Mouse (Mus musculus): ENCODE measurements at regions not wholly inside any gene's neighbourhood (a gene's known extent, or its start where the extent isn't known, plus 50 kb on each side); places are given as distances from the start of the nearest gene placed in this dataset.
A peak's percentile ranks its signal among the peaks of the same experiment; 100 is the strongest.
"Not testable (repeated sequence)": the region's sequence is repeated elsewhere in the genome, so short reads cannot be mapped to it uniquely, and the experiment has no call there.

- DNase-seq: not testable (repeated sequence)
These were observed 90.8 kb upstream of the Srd5a2 start for GRCm38 (mm10) chr17:74138517-74138916.

GRCm38 (mm10) chr17:74134976-74135375, 87.3 kb upstream of the Srd5a2 start:
- peak; percentile 9 for DNase-seq

GRCm38 (mm10) chr17:74131534-74131933, 83.8 kb upstream of the Srd5a2 start:
- DNase-seq: no peak

- no peak for DNase-seq
These were observed 75.2 kb upstream of the Srd5a2 start for GRCm38 (mm10) chr17:74122944-74123343.

GRCm38 (mm10) chr17:74120969-74121368, 73.3 kb upstream of the Srd5a2 start:
- peak; percentile 10 for DNase-seq

All from retina, postnatal 1 day (tissue).